Mouse (Mus musculus): Measurements from ENCODE around the gene Nup155. TPM values are rescaled to one million over a fixed set of nuclear protein-coding genes. Genes with fewer than 3 reads are reported as not detected.
A peak's percentile ranks its signal among the peaks of the same experiment; 100 is the strongest.

Gene Nup155
- total RNA-seq, 2 experiments from 2014 or later, result 19.6 to 20.0 TPM

DNA sequence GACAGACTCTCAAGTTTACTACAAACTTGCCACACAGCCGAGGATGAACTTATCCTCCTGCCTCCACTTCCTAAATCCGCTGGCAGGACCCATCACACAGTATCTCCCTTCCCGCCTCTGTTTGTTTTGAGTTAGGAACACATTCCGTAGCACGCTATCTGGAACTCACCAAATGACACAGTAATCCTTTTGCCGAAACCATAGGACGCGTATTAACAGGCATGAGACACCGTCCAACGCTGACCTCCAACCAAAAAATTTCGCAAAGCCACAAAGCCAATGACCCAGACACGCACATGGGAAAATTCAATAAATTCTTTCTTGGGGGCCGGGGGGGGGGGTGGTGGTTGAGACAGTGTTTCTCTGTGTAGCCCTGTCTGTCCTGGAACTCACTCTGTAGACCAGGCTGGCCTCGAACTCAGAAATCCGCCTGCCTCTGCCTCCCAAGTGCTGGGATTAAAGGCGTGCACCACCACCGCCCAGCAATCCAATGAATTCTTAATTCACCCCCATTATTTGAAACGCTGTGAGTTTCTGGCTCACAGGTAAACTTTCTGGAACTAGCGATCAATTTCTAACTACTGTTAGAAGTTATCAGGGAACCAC is 610 bp upstream of the Nup155 start:
- no peak for DNase-seq (ENCODE audit: extremely low spot score in 1 of 2, low spot score in 2 of 2)
- intact Hi-C loops (cut with DNase I), result loop anchor here (5.0 kb wide), 1 partner anchor 1029 kb away; no protein-coding TSS in a partner anchor
- Histone ChIP-seq H3K4me3 (peak overlapping the region; percentile 90), H3K27ac (peak overlapping the region; percentile 84; the same call in 1 of the 2 replicates)
- no peak for TF ChIP-seq CTCF (IDR thresholded peaks at IDR 0.05)

DNA sequence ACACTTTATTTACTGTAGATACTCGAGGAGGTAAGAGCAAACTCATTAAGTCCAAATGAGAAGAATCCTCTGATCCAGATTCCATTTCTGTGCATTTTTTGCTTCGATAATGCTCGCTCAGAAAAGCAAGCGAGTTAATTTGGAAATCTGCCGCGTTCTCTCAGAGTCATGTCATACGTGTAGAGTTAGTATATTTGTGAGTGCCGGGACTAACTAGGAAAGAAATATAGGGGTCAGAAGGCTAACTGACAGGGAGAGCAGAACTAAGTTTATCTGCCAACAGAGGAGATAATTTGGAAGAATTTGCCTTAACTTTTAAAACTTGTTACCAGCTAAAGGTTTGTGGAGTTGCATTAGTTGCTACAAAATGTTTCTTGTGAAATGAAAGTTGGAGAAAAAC is 709 bp downstream of the Nup155 start:
- TF ChIP-seq CTCF (IDR thresholded peaks at IDR 0.05), result no peak
- Histone ChIP-seq H3K4me3 (peak overlapping the region; percentile 90), H3K27ac (peak overlapping the region; percentile 59)
- DNase-seq (ENCODE audit: extremely low spot score in 1 of 2, low spot score in 2 of 2), result no peak
- intact Hi-C loops (cut with DNase I), result loop anchor here (1.0 to 5.0 kb wide), 2 partner anchors 10 to 1028 kb away; partner anchors contain the start of gene Wdr70

DNA sequence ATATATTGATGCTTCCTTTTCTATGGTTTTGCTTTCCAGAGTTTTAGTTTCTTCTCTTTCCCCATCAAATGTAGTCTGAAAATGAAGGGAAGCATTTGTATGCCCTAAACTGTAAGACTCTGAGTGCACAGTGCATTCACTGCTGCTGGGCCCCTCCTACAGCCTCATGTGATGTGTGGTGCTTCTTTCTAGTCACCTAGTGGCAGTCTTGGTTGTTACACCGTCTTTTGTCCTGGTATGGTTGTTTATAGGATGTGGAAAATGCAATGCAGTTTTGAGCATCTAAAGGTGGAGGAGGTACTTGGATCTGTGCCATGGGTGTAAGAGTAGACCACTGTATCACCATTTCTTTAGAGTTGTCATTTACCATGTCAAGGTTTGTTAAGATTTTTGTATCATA is 20.2 kb downstream of the Nup155 start:
- no peak; the same call in 1 of the 2 replicates for TF ChIP-seq CTCF (IDR thresholded peaks at IDR 0.05)
- Histone ChIP-seq H3K27ac (no peak overlapping the region), H3K4me3 (no peak overlapping the region)
- DNase-seq (ENCODE audit: extremely low spot score in 1 of 2, low spot score in 2 of 2), result no peak
- intact Hi-C loops (cut with DNase I), result no loop called here

DNA sequence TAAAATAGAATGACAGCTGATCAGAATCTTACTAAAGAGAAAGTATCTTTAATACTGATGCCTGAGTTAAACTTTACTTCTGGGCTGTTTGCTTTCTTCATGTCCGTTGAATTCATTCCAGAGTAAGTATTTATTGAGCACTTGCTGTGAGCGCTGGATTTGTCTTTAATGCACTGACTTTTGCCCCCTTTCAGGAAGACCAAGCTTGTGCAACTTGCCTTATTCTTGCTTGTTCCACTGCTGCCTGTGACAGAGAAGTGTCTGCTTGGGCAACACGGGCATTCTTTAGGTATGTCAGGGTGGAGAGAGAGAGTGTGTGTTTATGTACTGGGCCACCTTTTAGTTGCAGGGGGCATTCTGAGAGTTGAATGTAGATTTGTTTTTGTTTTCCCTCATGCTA is 22.2 kb downstream of the Nup155 start:
- DNase-seq (ENCODE audit: extremely low spot score in 1 of 2, low spot score in 2 of 2), result no peak
- intact Hi-C loops (cut with DNase I), result loop anchor here (5.0 kb wide), 1 partner anchor 56 kb away; no protein-coding TSS in a partner anchor
- TF ChIP-seq CTCF (IDR thresholded peaks at IDR 0.05), result no peak
- H3K4me3 ChIP-seq, result no peak overlapping the region
- no peak overlapping the region for H3K27ac ChIP-seq

DNA sequence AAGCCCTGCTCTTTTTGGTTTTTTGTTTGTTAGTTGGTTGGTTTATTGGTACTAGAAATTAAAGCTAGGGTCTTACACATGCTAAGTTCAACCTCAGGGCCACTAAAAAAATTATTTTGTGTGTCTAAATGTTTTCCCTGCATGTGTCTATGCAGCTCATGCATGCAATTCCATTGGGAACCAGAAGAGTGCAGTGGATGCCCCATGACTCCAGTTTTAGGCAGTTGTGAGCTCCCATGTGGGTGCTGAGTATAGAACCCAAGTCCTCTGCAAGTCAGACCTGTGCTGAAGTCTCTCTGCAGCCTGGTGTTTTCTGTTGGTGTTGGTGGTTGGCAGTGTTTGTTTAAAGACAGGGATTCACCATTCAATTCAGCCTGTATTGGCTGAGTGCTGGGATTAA is 22.7 kb downstream of the Nup155 start:
- H3K27ac ChIP-seq, result no peak overlapping the region
- no peak; the same call in 1 of the 2 replicates for TF ChIP-seq CTCF (IDR thresholded peaks at IDR 0.05)
- no peak for DNase-seq (ENCODE audit: extremely low spot score in 1 of 2, low spot score in 2 of 2)
- no peak overlapping the region for H3K4me3 ChIP-seq
- intact Hi-C loops (cut with DNase I), result loop anchor here (5.0 kb wide), 1 partner anchor 56 kb away; no protein-coding TSS in a partner anchor

DNA sequence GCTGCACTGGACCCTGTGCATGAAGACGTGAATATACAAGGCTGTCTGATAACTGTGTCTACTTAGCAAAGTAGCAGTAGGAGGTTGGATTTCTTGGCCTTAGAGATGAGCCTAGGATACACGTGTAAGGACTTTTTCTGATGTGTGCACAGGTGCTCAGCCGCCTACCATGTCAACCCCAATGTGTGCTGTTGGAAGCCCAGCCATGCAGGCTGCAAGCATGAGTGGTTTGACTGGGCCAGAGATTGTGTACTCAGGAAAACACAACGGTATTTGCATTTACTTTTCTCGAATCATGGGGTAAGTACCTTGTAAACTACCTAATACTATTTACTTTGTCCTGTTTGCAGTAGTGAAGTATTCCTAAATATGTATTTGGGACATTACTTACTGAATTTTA is 26.5 kb downstream of the Nup155 start:
- Histone ChIP-seq H3K27ac (no peak overlapping the region), H3K4me3 (no peak overlapping the region)
- TF ChIP-seq CTCF (IDR thresholded peaks at IDR 0.05), result no peak
- DNase-seq (ENCODE audit: extremely low spot score in 1 of 2, low spot score in 2 of 2), result no peak
- intact Hi-C loops (cut with DNase I), result no loop called here

DNA sequence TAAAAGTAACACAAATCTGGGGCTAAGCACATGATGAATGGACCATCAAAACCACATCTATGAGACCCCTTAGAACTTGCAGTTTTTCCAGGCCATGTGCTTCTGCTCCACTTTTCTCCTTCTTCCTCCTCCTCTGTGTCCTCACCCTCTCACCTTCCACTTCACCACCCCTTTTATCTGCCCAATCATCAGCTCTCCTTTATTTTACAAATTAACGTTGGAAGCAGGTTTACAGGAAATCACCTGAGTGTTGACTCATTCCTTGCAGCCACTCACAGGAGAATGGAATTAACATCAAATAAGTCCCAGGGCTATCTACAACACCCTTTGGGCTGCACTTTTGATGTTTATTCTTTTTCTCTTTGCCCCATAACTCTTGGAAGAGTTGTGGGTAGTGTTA is 52.8 kb downstream of the Nup155 start:
- H3K27ac ChIP-seq, result no peak overlapping the region
- DNase-seq (ENCODE audit: extremely low spot score in 1 of 2, low spot score in 2 of 2), result no peak
- no peak for TF ChIP-seq CTCF (IDR thresholded peaks at IDR 0.05)
- intact Hi-C loops (cut with DNase I), result loop anchor here (10.0 kb wide), 1 partner anchor 283 kb away; the partner anchor contains the start of gene Nipbl
- H3K4me3 ChIP-seq, result no peak overlapping the region

DNA sequence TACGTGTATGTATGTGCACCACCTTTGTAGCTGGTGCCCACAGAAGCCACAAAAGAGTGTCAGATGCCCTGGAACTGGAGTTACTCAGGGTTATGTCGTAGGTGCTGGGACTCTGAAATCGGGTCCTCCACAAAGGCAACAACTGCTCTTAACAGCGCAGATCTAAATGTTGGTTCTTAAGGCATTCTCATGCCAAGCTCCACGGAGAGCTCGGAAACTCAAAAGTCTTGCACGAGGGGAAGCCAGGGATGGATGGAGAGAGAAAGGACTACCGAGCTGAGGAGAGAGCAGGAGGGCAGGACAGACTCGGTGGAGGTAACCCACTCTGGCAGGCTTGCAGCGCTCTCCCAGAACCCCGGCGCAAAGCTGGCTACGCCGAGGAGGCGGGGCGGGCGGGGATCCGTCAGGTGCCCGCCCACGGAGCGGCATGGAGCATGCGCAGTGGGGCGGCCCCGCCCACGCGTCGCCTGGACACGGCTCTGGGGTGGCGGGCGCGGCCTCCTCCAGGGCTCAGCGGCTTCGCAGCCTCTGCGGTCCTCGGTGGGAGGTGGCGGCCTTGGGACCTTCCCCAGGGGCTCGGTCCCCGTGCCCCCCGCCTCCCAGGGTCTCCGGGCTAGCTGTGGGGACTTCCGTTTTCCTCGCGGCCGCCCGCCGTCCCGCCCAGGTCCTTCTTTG is 59.7 kb downstream of the Nup155 start, which contains the start of gene Cplane1:
Gene Cplane1, plus strand, starts transcription at position 516 of the 675 bp plus-strand sequence.
- intact Hi-C loops (cut with DNase I), result loop anchor here (10.0 kb wide), 1 partner anchor 276 kb away; the partner anchor contains the start of gene Nipbl
- peak; percentile 94 to 98 for DNase-seq (ENCODE audit: extremely low spot score in 1 of 2, low spot score in 2 of 2)
- Histone ChIP-seq H3K4me3 (peak within 1 kb of the TSS; percentile 100), H3K27ac (peak within 1 kb of the TSS; percentile 89)
- no peak for TF ChIP-seq CTCF (IDR thresholded peaks at IDR 0.05)

DNA sequence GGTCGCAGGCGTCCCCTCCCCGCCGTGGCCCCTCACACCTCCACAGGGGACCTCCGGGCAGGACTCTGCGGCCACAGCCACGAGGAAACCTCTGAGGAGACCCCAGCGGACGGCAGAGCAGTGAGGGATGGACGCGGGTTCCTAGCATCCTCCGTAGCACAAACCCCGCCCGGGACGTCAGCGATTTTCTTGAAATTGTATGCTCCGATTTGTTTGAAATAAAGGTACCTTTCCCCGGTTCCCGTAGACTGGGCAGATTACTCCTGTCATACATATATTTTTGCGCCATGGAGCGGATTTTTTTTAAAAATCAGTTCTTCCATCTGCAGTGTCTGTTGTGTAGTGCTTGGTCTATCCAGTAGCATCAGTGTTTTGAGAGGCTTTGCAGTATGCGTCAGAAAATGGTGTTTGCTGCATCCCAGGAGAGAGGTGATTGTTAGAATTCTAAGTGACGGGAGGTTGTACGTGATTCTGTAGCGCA is 60.2 kb downstream of the Nup155 start:
- TF ChIP-seq CTCF (IDR thresholded peaks at IDR 0.05), result no peak
- peak overlapping the region; percentile 100 for H3K4me3 ChIP-seq
- H3K27ac ChIP-seq, result peak overlapping the region; percentile 89
- intact Hi-C loops (cut with DNase I), result loop anchor here (10.0 kb wide), 1 partner anchor 275 kb away; the partner anchor contains the start of gene Nipbl
- no peak for DNase-seq (ENCODE audit: extremely low spot score in 1 of 2, low spot score in 2 of 2)

DNA sequence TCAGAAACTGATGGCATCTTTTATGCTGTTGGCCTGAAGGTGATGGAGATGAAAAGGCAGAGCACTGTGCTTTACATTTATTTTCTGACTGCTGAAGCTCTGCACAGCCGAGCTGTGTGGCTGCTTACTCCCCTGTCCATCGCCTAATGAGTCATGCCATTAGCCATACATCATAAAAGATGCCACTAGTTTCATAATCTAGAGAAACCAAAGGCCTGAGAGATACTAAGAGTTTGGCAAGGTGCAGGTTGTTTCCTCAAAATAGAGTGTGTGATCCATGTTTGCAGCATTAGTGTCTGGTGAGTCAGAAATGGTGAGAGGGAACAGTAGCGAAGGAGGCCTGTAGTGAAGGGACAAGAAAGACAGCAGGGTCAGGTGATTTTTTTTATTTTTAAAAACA is 80.5 kb downstream of the Nup155 start:
- no peak for DNase-seq (ENCODE audit: extremely low spot score in 1 of 2, low spot score in 2 of 2)
- intact Hi-C loops (cut with DNase I), result loop anchor here (5.0 kb wide), 1 partner anchor 57 kb away; no protein-coding TSS in a partner anchor
- TF ChIP-seq CTCF (IDR thresholded peaks at IDR 0.05), result no peak
- Histone ChIP-seq H3K4me3 (no peak overlapping the region), H3K27ac (no peak overlapping the region)

DNA sequence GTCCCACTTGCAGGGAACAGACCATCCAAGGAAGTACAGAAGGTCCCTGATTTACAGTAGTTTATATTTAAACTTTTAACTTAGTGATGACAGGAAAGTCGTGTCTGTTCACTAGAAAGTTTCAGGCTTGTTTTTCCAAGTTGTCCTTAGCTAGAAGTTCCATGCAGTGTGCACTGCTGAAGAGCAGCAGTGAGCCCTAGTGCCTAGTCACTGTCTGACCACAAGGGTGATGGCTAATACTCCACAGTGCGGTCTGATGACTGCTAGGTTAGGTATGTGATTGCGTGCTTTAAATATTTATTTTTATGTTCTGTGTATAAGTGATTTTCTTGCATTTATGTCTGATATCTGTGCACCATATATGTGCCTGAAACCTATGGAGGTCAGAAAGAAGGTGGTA is 81.4 kb downstream of the Nup155 start:
- no peak for DNase-seq (ENCODE audit: extremely low spot score in 1 of 2, low spot score in 2 of 2)
- intact Hi-C loops (cut with DNase I), result no loop called here
- Histone ChIP-seq H3K4me3 (no peak overlapping the region), H3K27ac (no peak overlapping the region)
- TF ChIP-seq CTCF (IDR thresholded peaks at IDR 0.05), result no peak

DNA sequence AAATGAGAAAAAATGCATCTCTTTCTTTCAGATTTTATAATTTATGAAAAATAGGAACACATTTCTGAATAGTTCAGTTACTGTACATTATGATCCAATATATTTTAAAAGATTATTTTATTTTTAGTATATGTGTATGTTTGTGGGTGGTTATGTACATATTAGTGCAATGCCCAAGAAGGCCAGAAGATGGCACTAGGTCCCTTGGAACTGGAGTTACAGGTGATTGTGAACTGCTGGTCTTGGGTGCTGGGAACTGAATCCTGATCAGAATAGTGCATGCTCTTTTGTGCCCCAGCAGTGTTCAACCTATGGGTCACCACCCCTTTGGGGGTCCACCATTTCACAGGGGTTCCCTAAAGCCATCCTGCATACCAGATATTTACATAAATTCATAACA is 91.2 kb downstream of the Nup155 start:
- TF ChIP-seq CTCF (IDR thresholded peaks at IDR 0.05), result peak; percentile 17; the same call in 1 of the 2 replicates
- intact Hi-C loops (cut with DNase I), result no loop called here
- H3K27ac ChIP-seq, result no peak overlapping the region
- no peak overlapping the region for H3K4me3 ChIP-seq
- no peak for DNase-seq (ENCODE audit: extremely low spot score in 1 of 2, low spot score in 2 of 2)

Data from left cerebral cortex, adult 2 months (tissue).